Mouse (Mus musculus) CD4-positive helper T cell, adult 2 months (primary cell): ENCODE measurements around the gene A930018P22Rik.
"Not testable (repeated sequence)": the region's sequence is repeated elsewhere in the genome, so short reads cannot be mapped to it uniquely, and the experiment has no call there.

Experiments
- DNase-seq: peaks from one replicate; pipeline ENCODE4 v3.0.0-alpha.2; 2012; ENCODE audit warnings: low read depth, missing footprints, low spot score

A930018P22Rik gene

GRCm38 (mm10) chr2:104117173-104117572 is 5.4 kb upstream of the A930018P22Rik start:
- not testable (repeated sequence) for DNase-seq

DNA sequence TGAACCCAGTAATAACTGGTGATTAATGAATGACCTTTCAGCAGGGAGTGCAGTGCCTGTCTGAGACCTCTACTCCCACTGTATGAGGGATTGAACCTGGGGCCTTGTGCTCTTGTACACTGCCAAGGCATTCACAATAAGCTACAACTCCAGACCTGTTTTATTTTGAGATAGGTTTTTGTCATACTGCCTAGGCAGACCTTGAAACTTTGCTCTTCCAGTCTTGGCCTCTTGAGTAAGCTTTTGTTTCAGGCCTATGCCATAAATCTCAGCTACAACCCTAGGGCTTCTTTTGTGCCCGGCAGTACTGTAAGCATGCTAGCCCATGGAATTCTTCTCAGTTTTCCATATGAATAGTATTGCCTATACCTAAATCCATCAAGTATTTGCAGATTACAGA is 3.5 kb upstream of the A930018P22Rik start:
- DNase-seq = no peak

DNA sequence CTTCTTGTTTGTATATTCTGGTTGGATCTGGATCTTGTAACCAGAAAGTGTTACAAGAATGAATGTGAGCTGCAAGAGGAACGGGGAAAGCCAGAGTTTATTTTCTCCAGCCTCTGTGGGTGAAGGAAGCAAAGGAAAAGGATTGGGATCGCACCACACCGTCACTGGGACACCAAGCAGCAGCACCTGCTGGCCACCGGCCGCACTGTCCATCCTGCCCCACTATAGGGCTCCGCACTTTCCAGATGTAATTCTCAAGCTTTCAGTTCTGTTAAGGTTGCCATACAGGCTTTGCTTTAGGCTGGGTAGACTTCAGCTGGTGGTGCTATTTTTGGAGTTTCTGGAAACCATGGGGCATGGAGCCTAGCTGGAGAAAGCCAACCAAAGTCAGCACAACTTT is 2.3 kb upstream of the A930018P22Rik start:
- DNase-seq = no peak

GRCm38 (mm10) chr2:104121681-104122504 is 676 bp upstream of the A930018P22Rik start:
- no peak for DNase-seq

DNA sequence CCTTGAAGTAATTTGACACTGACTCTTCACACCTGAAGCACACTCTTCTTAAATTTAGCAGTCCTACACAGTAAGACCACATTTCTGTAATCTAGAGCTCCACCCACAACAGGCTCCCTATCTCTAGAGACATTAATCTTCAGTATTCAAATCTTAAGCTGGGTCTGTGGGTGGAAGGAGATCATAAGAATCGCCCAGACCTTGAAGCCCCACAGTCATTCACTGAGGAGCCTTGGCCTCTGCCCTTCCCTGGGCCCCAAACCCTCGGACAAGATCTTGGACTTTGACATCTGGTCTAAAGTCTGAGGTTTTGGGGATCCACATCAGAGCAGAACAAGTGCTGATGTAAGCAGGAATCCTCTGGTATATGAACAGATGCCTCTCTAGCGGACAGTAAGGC is 971 bp downstream of the A930018P22Rik start:
- no peak for DNase-seq

DNA sequence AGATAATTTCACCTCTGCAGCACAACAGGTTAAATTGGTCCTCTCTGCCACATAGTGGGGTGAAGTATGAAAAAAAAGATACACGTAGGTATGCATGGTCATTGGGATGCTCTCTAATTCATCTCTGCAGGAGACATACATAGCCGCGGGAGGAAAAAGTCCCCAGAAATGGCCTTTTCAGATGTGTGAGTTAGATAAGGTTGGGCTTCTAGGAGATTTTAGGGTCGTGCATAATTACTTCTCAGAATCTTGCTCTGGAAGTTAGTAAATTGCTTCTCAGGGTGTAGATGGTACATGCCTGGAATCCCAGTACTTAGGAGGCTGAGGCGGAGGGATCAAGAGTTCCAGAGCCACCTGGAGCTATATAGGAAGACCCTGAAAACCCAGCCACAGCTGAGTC is 1.5 kb downstream of the A930018P22Rik start:
- no peak for DNase-seq

GRCm38 (mm10) chr2:104128803-104129531 is 6.4 kb downstream of the A930018P22Rik start:
- no peak for DNase-seq

- DNase-seq = no peak
Measured at GRCm38 (mm10) chr2:104130165-104130564, 7.6 kb downstream of the A930018P22Rik start.

DNA sequence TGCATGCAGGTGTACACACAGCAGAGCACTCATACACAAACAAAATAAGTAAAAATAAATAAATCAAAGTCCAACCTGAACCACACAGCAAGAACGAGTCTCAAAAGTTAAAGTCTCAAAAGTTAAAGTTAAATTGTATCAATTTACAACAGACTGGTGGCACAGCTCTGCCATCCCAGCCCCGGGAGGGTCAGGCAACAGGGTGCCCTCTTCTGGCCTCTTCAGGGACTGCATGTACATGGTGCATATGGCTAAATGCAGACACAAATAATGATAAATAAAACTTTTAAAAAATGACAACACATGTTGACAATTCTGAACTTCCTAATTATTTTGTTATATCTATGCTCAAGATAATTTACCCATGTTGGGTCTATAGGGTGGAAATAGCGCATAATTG is 8.4 kb downstream of the A930018P22Rik start:
- peak; percentile 20 for DNase-seq

DNA sequence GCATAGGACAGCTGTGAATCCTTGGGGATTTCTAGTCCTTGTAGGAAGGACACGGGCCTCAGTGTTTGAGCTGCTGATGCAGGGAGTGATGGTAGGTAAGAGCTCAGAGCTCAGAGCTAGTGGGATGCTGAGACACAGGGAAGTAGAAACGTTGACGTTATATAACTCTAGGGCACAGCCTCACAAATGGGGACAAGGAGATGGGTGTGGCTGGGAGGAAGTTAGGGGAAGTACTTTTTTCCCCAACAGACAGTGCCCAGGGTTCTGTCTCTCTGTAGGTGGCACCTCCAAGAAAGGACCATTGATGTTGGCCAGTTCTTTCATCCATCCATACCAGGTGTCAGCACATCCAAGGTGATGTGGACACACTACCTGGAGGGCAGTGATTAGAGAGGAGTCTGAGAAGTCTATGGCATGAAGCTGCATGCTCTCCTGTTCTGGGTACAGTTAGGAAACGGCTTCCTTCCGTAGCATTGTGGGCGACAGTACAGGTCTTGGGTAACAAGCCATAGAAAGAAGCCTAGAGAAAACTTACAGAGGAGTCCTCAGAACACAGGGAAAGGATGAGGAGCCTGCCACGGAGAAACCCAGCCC is 9.8 kb downstream of the A930018P22Rik start:
- no peak for DNase-seq

GRCm38 (mm10) chr2:104133042-104133810 is 10.7 kb downstream of the A930018P22Rik start:
- no peak for DNase-seq

DNA sequence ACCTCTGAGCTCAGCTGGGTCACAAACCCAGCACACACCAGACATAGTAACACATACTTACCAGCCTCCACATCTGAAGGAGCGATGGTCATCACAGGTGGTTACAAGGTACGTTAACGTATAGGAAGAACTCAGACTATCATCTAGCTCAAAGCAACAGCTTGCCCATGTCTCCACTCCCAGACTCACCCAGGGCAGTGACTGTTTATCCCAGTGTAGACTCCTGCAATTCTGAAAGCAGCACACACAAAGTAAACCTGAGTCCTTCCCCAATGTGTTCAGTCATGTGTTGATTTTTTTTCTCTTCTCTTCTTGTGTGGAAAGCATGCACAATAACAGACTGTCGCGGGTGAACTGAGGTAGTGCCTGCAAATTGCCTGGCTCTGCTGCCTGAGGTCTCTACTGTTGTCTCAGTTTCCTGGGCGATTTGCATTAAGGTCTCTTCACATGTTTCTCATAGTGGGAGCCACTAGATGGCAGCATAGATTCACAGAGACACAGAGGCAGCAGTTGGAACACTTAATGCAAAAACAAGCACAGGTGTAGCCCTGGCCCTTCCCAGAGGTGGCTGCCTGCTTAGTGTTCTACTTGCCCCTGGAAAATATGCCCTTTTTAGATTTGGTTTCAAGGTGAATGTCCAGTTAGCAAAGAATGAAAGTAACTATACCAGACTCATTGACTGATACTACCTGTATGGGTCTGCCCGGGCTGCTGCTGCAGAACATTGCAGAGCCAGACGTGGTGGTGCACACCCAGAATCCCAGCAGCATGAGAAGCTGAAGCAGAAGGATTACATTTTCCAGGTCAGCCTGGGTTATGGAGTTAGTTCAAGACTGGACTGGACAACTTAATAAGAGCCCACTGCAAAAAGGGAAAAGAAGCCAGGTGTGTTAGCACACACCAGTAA is 11.8 kb downstream of the A930018P22Rik start:
- DNase-seq = peak; percentile 75

GRCm38 (mm10) chr2:104135920-104136319 is 13.4 kb downstream of the A930018P22Rik start:
- no peak for DNase-seq

DNA sequence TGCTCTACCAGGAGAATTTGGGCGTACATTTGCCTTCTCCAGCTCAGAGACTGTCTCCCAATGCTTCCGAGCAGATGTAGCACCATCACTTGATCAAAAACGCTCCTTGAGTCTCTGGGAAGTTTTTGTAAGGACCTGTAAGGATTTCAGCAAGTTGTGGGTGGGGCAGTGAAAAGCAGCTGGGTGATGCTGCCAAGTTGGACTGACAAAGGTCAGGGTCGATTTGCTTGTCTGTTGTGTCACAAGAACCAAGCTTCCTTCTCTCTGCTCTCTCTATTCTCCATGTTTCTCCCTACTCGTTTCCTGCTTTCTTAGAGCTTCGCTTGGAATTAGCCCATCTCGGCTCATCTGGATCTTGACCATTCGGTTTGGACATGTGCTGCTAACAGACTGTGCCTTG is 19.6 kb downstream of the A930018P22Rik start:
- no peak for DNase-seq

DNA sequence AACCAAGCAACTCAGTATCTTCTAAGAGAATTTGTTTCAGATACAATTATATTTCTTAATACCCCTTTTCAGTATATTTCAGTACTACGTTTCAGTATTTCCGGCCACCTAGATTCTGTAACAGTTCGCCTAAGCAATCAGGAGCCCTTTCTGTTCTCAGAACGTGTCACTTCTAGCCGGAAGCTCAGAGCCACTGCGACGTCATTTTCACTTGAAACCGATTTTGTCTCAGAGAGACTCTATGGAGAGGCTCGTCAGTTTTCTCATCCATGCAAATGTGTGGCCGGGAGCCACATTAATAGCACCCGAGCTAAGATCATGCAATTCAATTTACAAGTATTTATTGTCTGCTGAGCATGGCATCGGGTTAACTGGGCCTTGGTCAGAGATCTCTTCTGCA is 21.4 kb downstream of the A930018P22Rik start:
- no peak for DNase-seq

DNA sequence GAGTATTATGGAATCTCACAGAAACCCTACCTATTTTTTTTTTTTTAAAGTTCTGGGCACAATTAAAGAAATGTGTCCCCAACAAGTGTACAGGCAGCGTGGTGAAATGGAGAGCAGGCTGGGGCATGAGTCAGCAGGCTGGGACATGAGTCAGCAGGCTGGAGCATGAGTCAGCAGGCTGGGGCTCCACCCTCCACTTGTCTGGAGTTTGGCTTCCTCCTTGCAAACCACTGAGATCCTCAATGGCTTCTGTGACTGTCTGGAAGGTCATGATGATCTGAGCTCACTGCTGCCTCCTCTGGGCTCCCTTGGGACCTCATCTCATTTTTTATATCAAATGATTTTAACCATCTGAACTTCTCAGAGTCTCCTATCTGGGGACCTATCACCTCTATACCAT is 23.4 kb downstream of the A930018P22Rik start:
- peak; percentile 62 for DNase-seq

DNA sequence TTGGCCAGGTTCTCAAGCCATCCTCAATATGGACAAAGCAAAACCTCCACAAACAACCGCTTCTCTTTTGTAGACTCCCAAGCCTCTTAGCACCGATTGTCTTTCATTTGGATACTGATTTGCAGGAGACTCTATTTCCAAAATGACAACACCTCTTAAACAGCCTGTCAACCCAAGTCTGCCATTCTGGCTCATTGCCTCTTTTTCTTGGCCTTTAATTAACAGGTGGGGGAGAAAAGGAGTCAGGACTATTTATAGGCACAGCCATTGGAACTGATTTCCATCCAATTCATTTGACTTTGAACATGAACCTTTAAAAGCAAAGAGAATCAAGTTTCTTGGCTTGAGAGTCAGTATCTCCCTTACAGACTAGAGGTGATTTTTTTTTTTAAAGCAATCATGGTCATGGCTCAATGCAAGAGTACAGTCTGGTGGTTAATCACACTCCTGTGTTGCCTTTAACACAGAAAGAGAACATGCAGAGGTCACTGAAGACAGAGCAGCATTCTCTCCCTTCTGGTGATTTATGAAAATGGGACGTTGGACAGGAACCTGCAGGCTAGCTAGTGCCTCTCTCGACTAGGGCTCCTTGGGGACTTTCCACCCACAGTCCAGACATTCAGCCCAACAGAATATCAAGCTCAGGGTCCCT is 25.5 kb downstream of the A930018P22Rik start:
- no peak for DNase-seq

GRCm38 (mm10) chr2:104150608-104151397 is 28.2 kb downstream of the A930018P22Rik start:
- DNase-seq = no peak

DNA sequence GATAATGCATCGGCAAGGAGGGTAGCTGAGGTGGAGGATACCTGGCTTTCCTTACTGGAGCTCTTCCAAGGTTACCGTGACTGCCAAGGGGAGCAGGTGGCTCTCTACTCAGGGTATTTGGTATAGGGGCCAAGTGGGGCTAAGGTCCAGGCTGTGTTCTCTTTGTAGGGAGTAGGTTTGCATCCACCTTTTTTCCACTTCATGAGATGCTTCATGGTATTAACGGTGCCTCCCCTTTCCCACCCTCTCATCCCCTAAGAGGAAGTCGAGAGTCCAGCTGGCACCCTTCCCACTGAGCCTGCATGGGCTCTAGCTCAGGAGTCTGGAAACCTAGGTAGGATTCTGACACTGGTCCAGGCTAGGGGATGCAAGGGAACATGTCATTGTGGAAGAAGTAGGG is 30.8 kb downstream of the A930018P22Rik start:
- DNase-seq = no peak
